Mouse (Mus musculus) hindbrain, embryonic 10.5 days (tissue): Measurements from ENCODE around the gene Cyp3a13. TPM values are rescaled to one million over a fixed set of nuclear protein-coding genes. Genes with fewer than 3 reads are reported as not detected.
"Not testable (repeated sequence)": the region's sequence is repeated elsewhere in the genome, so short reads cannot be mapped to it uniquely, and the experiment has no call there.

Experiments
- DNase-seq: peaks from one replicate; pipeline ENCODE4 v3.0.0-alpha.2; 2017; ENCODE audit warnings: low spot score
- H3K27ac ChIP-seq: fragments of 300-500 bp; sonication (generic); 2 replicates; pipeline ENCODE4 v1.5.1; 2016; ENCODE audit warnings: mild to moderate bottlenecking, moderate library complexity
- H3K27me3 ChIP-seq: fragments of 300-500 bp; sonication (generic); 2 replicates; pipeline ENCODE4 v1.6.1; 2016; ENCODE audit warnings: mild to moderate bottlenecking; ENCODE audit not compliant: poor library complexity, insufficient read depth, severe bottlenecking
- H3K36me3 ChIP-seq: fragments of 300-500 bp; sonication (generic); 2 replicates; pipeline ENCODE4 v1.6.1; 2016; ENCODE audit warnings: mild to moderate bottlenecking, moderate library complexity
- H3K4me1 ChIP-seq: fragments of 300-500 bp; sonication (generic); replicated peaks from 2 replicates; pipeline ENCODE4 v1.6.1; 2016; ENCODE audit warnings: mild to moderate bottlenecking
- H3K4me3 ChIP-seq: fragments of 300-500 bp; sonication (generic); 2 replicates; pipeline ENCODE4 v1.5.1; 2016; ENCODE audit warnings: mild to moderate bottlenecking, moderate library complexity
- H3K9me3 ChIP-seq: fragments of 300-500 bp; sonication (generic); 2 replicates; pipeline ENCODE4 v1.6.1; 2016; ENCODE audit warnings: mild to moderate bottlenecking, moderate library complexity
- WGBS: fragments of 180-500 bp; shearing (Covaris S2); methylation state at CpG from one replicate; pipeline ENCODE4 v1.1.7; 2016; 5-methylcytosine and 5-hydroxymethylcytosine counted together
- polyA plus RNA-seq: library from polyadenylated mRNA; unstranded; fragments of >200 nt; fragmentation: Nextera tagmentation; extraction: Ambion mirVana; gene quantifications from 2 replicates; pipeline ENCODE4 v1.2.1, GENCODE M21; 2016

Cyp3a13 gene
- polyA plus RNA-seq, 1 experiment from 2014 or later = not detected

DNA sequence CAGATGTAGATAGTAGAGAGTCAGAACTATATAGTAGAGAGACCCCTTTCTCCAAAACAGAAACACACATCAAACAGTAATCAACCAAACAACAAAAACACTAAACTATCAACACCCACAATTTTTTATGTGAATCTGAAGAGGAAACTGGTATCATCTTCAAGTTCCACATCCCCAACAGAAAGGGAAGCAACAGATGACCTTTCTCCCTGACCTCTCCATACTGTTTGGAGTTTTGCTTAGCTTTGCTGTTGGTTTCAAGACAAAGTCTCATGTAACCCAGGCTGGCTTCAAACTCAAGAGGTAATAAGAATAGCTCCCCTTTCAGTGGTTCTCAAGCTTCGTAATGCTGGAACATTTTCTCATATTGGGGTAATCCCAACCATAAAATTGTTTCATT lies 57.4 kb downstream of the Cyp3a13 start:
- H3K27me3 ChIP-seq, H3K4me1 ChIP-seq, H3K36me3 ChIP-seq, H3K9me3 ChIP-seq, DNase-seq, H3K4me3 ChIP-seq, H3K27ac ChIP-seq: not testable (repeated sequence)
- 84% methylated on average over 1 of the region's 1 CpGs for WGBS

GRCm38 (mm10) chr5:137857960-137858710 lies 63.3 kb downstream of the Cyp3a13 start, which contains the start of gene Pilrb1:
TSS of gene Pilrb1 (minus strand) at chr5:137858106.
- H3K27me3 ChIP-seq, H3K4me3 ChIP-seq, H3K4me1 ChIP-seq, H3K27ac ChIP-seq, H3K9me3 ChIP-seq, DNase-seq, H3K36me3 ChIP-seq: not testable (repeated sequence)
- WGBS = 78% methylated on average over 2 of the region's 2 CpGs

GRCm38 (mm10) chr5:137856870-137857269 lies 64.5 kb downstream of the Cyp3a13 start:
- 74% methylated on average over 5 of the region's 5 CpGs for WGBS
- DNase-seq, H3K27ac ChIP-seq, H3K36me3 ChIP-seq, H3K4me3 ChIP-seq, H3K4me1 ChIP-seq, H3K9me3 ChIP-seq, H3K27me3 ChIP-seq: not testable (repeated sequence)

DNA sequence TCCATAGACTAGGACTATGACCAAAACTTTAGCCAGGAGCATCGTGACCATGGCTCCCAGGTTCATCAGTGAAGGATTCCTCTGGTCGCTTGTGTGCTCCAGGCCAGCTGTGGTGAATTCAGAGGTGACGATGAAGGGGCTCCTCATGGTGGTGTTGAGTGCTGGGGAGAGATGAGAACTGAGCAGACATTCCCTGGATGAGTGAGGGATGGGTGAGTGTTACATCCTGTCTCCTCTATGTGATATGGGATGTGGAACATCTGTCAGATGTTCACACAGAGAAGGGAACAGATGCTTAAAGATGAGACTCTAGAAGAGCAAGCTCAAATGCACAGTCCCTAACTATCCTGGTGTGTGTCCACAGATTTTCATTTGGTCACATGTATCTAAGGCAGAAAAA lies 66.5 kb downstream of the Cyp3a13 start:
- not testable (repeated sequence) for H3K27me3 ChIP-seq, DNase-seq, H3K4me3 ChIP-seq, H3K4me1 ChIP-seq, H3K27ac ChIP-seq, H3K36me3 ChIP-seq, H3K9me3 ChIP-seq
- 88% methylated on average over 3 of the region's 3 CpGs for WGBS

DNA sequence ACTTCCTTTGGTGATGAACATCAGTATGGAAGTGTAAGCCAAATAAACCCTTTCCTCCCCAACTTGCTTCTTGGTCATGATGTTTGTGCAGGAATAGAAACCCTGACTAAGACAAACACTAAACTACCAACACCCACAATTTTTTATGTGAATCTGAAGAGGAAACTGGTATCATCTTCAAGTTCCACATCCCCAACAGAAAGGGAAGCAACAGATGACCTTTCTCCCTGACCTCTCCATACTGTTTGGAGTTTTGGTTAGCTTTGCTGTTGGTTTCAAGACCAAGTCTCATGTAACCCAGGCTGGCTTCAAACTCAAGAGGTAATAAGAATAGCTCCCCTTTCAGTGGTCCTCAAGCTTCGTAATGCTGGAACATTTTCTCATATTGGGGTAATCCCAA lies 71.1 kb downstream of the Cyp3a13 start:
- H3K9me3 ChIP-seq, H3K4me3 ChIP-seq, DNase-seq, H3K27ac ChIP-seq, H3K36me3 ChIP-seq, H3K27me3 ChIP-seq, H3K4me1 ChIP-seq: not testable (repeated sequence)
- WGBS = 93% methylated on average over 1 of the region's 1 CpGs

Other genes with a start within 250 kb of the Cyp3a13 start
- 25.9 and 27.6 TPM in 2 replicates for gene Agfg2, start 236.9 kb downstream of the Cyp3a13 start, polyA plus RNA-seq
- 4.7 and 9.5 TPM in 2 replicates for gene Nyap1, start 180.0 kb downstream of the Cyp3a13 start, polyA plus RNA-seq
- gene Tsc22d4, start 175.9 kb downstream of the Cyp3a13 start, polyA plus RNA-seq = 82.5 and 86.0 TPM in 2 replicates
- gene Ppp1r35, start 142.8 kb downstream of the Cyp3a13 start, polyA plus RNA-seq = 51.4 and 78.3 TPM in 2 replicates
- 12.6 TPM in 2 replicates for gene Mepce, start 134.0 kb downstream of the Cyp3a13 start, polyA plus RNA-seq
- 11.9 and 13.9 TPM in 2 replicates for gene Zcwpw1, start 133.8 kb downstream of the Cyp3a13 start, polyA plus RNA-seq
- 0.21 and 0.29 TPM in 2 replicates for gene Pilra, start 85.3 kb downstream of the Cyp3a13 start, polyA plus RNA-seq
- gene Pilrb1, start 63.5 kb downstream of the Cyp3a13 start, polyA plus RNA-seq = not detected in 2 replicates
- gene Pilrb2, start 49.8 kb downstream of the Cyp3a13 start, polyA plus RNA-seq = 0.37 TPM in 1 of 2 replicates, not detected in the other
- gene Gjc3, start 41.5 kb upstream of the Cyp3a13 start, polyA plus RNA-seq = 0.10 and 0.30 TPM in 2 replicates
- not detected in 2 replicates for gene Azgp1, start 59.9 kb upstream of the Cyp3a13 start, polyA plus RNA-seq
- not detected in 2 replicates for gene Smok3a, start 99.6 kb upstream of the Cyp3a13 start, polyA plus RNA-seq
- not detected in 2 replicates for gene Smok3b, start 99.8 kb upstream of the Cyp3a13 start, polyA plus RNA-seq
- not detected in 2 replicates for gene Smok3c, start 131.6 kb upstream of the Cyp3a13 start, polyA plus RNA-seq
- 24.5 and 26.3 TPM in 2 replicates for gene Zkscan1, start 163.5 kb upstream of the Cyp3a13 start, polyA plus RNA-seq
- 105 and 109 TPM in 2 replicates for gene Zscan21, start 195.3 kb upstream of the Cyp3a13 start, polyA plus RNA-seq
- 38.9 and 42.4 TPM in 2 replicates for gene Zfp113, start 234.1 kb upstream of the Cyp3a13 start, polyA plus RNA-seq
- gene Cops6, start 239.5 kb upstream of the Cyp3a13 start, polyA plus RNA-seq = 354 and 372 TPM in 2 replicates